7 mouse cellular contexts compared by ENCODE assay signal in the genomic region with DNA sequence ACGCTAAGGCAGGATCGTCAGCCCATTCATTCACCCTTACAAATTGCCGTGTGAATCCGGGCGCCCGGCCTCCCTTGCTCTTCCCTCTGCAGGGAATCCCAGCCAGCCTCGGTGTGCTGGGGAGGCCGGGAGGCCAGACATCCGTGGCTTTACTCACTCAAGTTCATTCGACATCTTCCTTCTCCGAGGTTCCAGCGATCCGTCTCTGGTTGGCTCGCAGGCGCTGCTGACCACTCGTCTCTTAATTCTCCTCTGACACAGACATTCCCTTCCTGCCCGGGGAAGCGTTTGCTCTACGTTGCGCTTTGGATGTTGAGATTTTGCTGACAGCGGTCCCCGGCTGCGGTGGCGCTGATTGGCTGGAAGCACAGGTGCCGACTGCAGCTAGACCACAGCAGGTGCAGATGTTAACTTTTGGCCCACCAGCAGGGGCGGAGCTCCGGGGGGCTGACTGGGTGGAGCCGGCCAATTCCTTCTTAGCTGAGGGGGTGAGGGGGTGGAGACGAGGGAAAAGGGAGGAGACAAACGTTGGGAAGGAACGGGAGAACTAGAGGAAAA. TPM values are rescaled to one million over a fixed set of nuclear protein-coding genes. Genes with fewer than 3 reads are reported as not detected.
DNase-seq lines count a peak whose midpoint lies in the region; ATAC-seq lines count a peak whose summit lies in the region.

A gene (minus strand): TSS at position 380 of the 558 bp plus-strand sequence.

- H3K36me3 ChIP-seq in forebrain, embryonic 10.5 days (replicated peaks): no peaks in the 10 kb centered on the region
- H3K36me3 ChIP-seq in intestine, embryonic 15.5 days: no peaks in the 10 kb centered on the region
- no peaks in the 10 kb centered on the region for H3K36me3 ChIP-seq in liver, embryonic 11.5 days (ENCODE audit: control insufficient read depth, insufficient read depth, low read length)

- H3K4me3 ChIP-seq in forebrain, embryonic 10.5 days: peak within 1 kb of the TSS; percentile 51
- peak within 1 kb of the TSS; percentile 22 for H3K4me3 ChIP-seq in intestine, embryonic 15.5 days (replicated peaks)
- H3K4me3 ChIP-seq in liver, embryonic 11.5 days (ENCODE audit: low read depth, low read length): peak within 1 kb of the TSS; percentile 5; the same call in 1 of the 2 replicates

- H3K9me3 ChIP-seq in forebrain, embryonic 10.5 days: no peaks in the 10 kb centered on the region
- H3K9me3 ChIP-seq in intestine, embryonic 15.5 days: no peaks in the 10 kb centered on the region
- no peaks in the 10 kb centered on the region for H3K9me3 ChIP-seq in liver, embryonic 11.5 days (ENCODE audit: control insufficient read depth, low read length)

- peak; percentile 67 to 76 for DNase-seq in urinary bladder, adult 18-20 months (ENCODE audit: low spot score in 2 of 2)
- DNase-seq in urinary bladder, postnatal 10 days (ENCODE audit: low spot score): no peak
- peak; percentile 46 for DNase-seq in forebrain, embryonic 10.5 days (ENCODE audit: extremely low spot score, low spot score)
- DNase-seq in liver, embryonic 11.5 days (ENCODE audit: low spot score): no peak
- peak; percentile 48 for DNase-seq in naive thymus-derived CD4-positive, alpha-beta T cell, adult 2 months (ENCODE audit: low read depth)
- DNase-seq in thymus, postnatal 36 days: peak; percentile 78 to 84

- ATAC-seq in intestine, embryonic 15.5 days: peak; percentile 34; the same call in 1 of the 2 replicates
- no peak for ATAC-seq in liver, embryonic 11.5 days (replicated peaks; ENCODE audit: low FRiP score)

- peak within 1 kb of the TSS; percentile 72 for H3K4me2 ChIP-seq in intestine, embryonic 15.5 days (replicated peaks)
- peak within 1 kb of the TSS; percentile 46 for H3K4me2 ChIP-seq in liver, embryonic 11.5 days

- WGBS in forebrain, embryonic 10.5 days: under 1% methylated on average over 31 of the region's 31 CpGs
- WGBS in intestine, embryonic 15.5 days: 1% methylated on average over 31 of the region's 31 CpGs
- 2% methylated on average over 31 of the region's 31 CpGs for WGBS in liver, embryonic 11.5 days

- peaks cover 86% of the 10 kb centered on the region for H3K27me3 ChIP-seq in forebrain, embryonic 10.5 days (ENCODE audit: poor library complexity, severe bottlenecking)
- H3K27me3 ChIP-seq in intestine, embryonic 15.5 days (replicated peaks): peaks cover 7% of the 10 kb centered on the region
- peaks cover 68% of the 10 kb centered on the region for H3K27me3 ChIP-seq in liver, embryonic 11.5 days (replicated peaks; ENCODE audit: control insufficient read depth, insufficient read depth, low read length)

- H3K9ac ChIP-seq in intestine, embryonic 15.5 days: no peak within 1 kb of the TSS
- H3K9ac ChIP-seq in liver, embryonic 11.5 days (ENCODE audit: low read depth, low read length): no peak within 1 kb of the TSS

- H3K27ac ChIP-seq in forebrain, embryonic 10.5 days: peak within 1 kb of the TSS; percentile 36; the same call in 1 of the 2 replicates
- H3K27ac ChIP-seq in intestine, embryonic 15.5 days: 0 out of 2 replicates have a peak within 1 kb of the TSS, but pooled peaks have one; percentile 7
- no peak within 1 kb of the TSS for H3K27ac ChIP-seq in liver, embryonic 11.5 days (ENCODE audit: low read depth, low read length)

- peaks cover 63% of the 10 kb centered on the region for H3K4me1 ChIP-seq in forebrain, embryonic 10.5 days
- peaks cover 28% of the 10 kb centered on the region for H3K4me1 ChIP-seq in intestine, embryonic 15.5 days (replicated peaks)
- H3K4me1 ChIP-seq in liver, embryonic 11.5 days (replicated peaks; ENCODE audit: control insufficient read depth, insufficient read depth, low read length): peaks cover 15% of the 10 kb centered on the region

RNA-seq across cellular contexts. Expression of the gene that starts here (rescaled TPM):
- polyA plus RNA-seq in forebrain, embryonic 10.5 days (2016; fragmentation: Nextera tagmentation; extraction: Ambion mirVana): 3.4 and 3.9 TPM in 2 replicates
- 4.3 and 4.4 TPM in 2 replicates for polyA plus RNA-seq in intestine, embryonic 15.5 days (2015; fragmentation: Nextera tagmentation; extraction: Ambion mirVana)
- polyA plus RNA-seq in liver, embryonic 11.5 days (2014; fragmentation: Nextera tagmentation; extraction: Ambion mirVana): 2.7 and 3.7 TPM in 2 replicates

Comparison
In these comparisons a context has a peak if more than half of its experiments do, and no peak if none do; other contexts are left out.
1. DNase-seq: peak in urinary bladder, adult 18-20 months (2 of 2), forebrain, embryonic 10.5 days (single experiment), naive thymus-derived CD4-positive, alpha-beta T cell, adult 2 months (single experiment) and thymus, postnatal 36 days (2 of 2); none in urinary bladder, postnatal 10 days (single experiment) and liver, embryonic 11.5 days (single experiment).
2. Peak in every context shown above with its lines, with median percentiles within 50 percentile points of each other: H3K4me3 ChIP-seq.